ENCODE assay signal across 9 mouse cellular contexts in the genomic region with DNA sequence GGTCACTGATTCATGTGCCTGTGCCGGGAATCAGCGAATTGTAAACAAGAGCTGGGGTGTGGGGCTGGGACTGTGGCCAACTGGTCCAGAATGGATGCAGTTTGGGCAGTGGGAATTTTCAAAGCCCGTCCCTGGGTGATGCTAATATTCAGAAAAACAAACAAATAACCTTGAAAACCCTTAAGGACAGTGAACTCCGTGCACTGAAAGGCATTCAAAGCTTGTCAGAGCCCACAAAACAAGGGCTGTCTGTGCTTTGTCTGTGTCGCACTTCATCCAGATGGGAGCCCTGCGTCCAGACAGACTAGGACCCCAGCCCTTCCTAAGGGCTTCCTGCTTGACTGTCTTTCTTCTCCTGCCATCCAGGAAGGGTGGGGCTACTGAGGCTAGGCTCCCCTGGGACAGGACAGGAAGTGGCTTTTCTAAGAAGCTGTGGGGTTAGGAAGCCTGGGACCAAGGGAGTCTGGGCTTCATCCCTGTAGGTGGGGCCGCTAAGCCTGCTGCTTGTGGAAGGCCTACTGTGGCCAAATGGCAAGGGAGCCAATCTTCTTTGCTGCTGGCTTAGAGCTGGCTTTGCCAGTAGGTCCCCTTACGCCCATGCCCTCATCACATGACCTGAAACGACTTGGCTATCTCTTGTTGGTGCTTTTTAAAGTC. TPM values are rescaled to one million over a fixed set of nuclear protein-coding genes. Genes with fewer than 3 reads are reported as not detected.
DNase-seq lines count a peak whose midpoint lies in the region; ATAC-seq lines count a peak whose summit lies in the region.
"Had no signal": no experiment of that assay in that cellular context is flagged by ENCODE, and none has a peak within 500 bp of the region (broad histone marks: within the 10 kb centered on the region; RNA-seq: fewer than 3 reads in every experiment).

No protein-coding gene starts in this region.

- peak overlapping the region; percentile 66 for H3K4me2 ChIP-seq in intestine, embryonic 14.5 days (ENCODE audit: low read length)
- peak overlapping the region; percentile 64 for H3K4me2 ChIP-seq in liver, embryonic 15.5 days
- peak overlapping the region; percentile 50 for H3K4me2 ChIP-seq in neural tube, embryonic 14.5 days (ENCODE audit: low read depth, low read length)

- peak overlapping the region; percentile 59 for H3K9ac ChIP-seq in intestine, embryonic 14.5 days (ENCODE audit: low read length)
- no peak overlapping the region for H3K9ac ChIP-seq in liver, embryonic 15.5 days
- H3K9ac ChIP-seq in neural tube, embryonic 14.5 days (replicated peaks; ENCODE audit: low read depth, low read length) = peak overlapping the region; percentile 52

- peak overlapping the region; percentile 99 for H3K27ac ChIP-seq in intestine, embryonic 14.5 days (ENCODE audit: low read depth)
- H3K27ac ChIP-seq in liver, embryonic 15.5 days (replicated peaks) = peak overlapping the region; percentile 63
- H3K27ac ChIP-seq in neural tube, embryonic 14.5 days (ENCODE audit: low read depth, low read length) = peak overlapping the region; percentile 97

- 0 out of 2 replicates have a peak, but pooled peaks cover 5% of the 10 kb centered on the region for H3K9me3 ChIP-seq in megakaryocyte, embryonic 14.5 days
- no peaks in the 10 kb centered on the region for H3K9me3 ChIP-seq in intestine, embryonic 14.5 days (ENCODE audit: control insufficient read depth, low read length)
- H3K9me3 ChIP-seq in liver, embryonic 15.5 days (replicated peaks) = no peaks in the 10 kb centered on the region
- no peaks in the 10 kb centered on the region for H3K9me3 ChIP-seq in neural tube, embryonic 14.5 days (ENCODE audit: control insufficient read depth, low read length)

- peak overlapping the region; percentile 90 for H3K4me3 ChIP-seq in megakaryocyte, embryonic 14.5 days (replicated peaks)
- H3K4me3 ChIP-seq in intestine, embryonic 14.5 days (ENCODE audit: low read depth, low read length) = peak overlapping the region; percentile 39; the same call in 1 of the 2 replicates
- peak overlapping the region; percentile 54; the same call in 1 of the 2 replicates for H3K4me3 ChIP-seq in liver, embryonic 15.5 days (replicated peaks)
- peak overlapping the region; percentile 15; the same call in 1 of the 2 replicates for H3K4me3 ChIP-seq in neural tube, embryonic 14.5 days (ENCODE audit: low read depth, low read length)

- no peak for ATAC-seq in megakaryocyte, adult 5-6 weeks (ENCODE audit: poor library complexity, severe bottlenecking)
- ATAC-seq in intestine, embryonic 14.5 days (replicated peaks; ENCODE audit: low FRiP score, low TSS enrichment, low read depth) = peak; percentile 7; the same call in 1 of the 2 replicates
- no peak for ATAC-seq in liver, embryonic 15.5 days (ENCODE audit: insufficient read depth)
- peak; percentile 66 for ATAC-seq in neural tube, embryonic 14.5 days (ENCODE audit: low read depth)

- peaks cover 45% of the 10 kb centered on the region for H3K36me3 ChIP-seq in megakaryocyte, embryonic 14.5 days (replicated peaks; ENCODE audit: low read length)
- peaks cover 10% of the 10 kb centered on the region for H3K36me3 ChIP-seq in intestine, embryonic 14.5 days (ENCODE audit: control insufficient read depth, insufficient read depth, low read length)
- peaks cover 11% of the 10 kb centered on the region for H3K36me3 ChIP-seq in liver, embryonic 15.5 days (replicated peaks)
- no peaks in the 10 kb centered on the region for H3K36me3 ChIP-seq in neural tube, embryonic 14.5 days (ENCODE audit: control insufficient read depth, insufficient read depth, low read length)

- WGBS in intestine, embryonic 14.5 days = 19% methylated on average over 9 of the region's 9 CpGs
- 32% methylated on average over 9 of the region's 9 CpGs for WGBS in liver, embryonic 15.5 days (ENCODE audit: insufficient replicate concordance)
- WGBS in neural tube, embryonic 14.5 days = 16% methylated on average over 9 of the region's 9 CpGs

- peak; percentile 72 to 86 for DNase-seq in cerebellum, postnatal 10 days
- peak; percentile 87 for DNase-seq in gastrocnemius, postnatal 25 days
- no peak for DNase-seq in intestine, embryonic 14.5 days (ENCODE audit: low spot score)
- no peak for DNase-seq in frontal cortex, adult 2 months (ENCODE audit: extremely low spot score in 1 of 2, low spot score in 1 of 2)

- no peaks in the 10 kb centered on the region for H3K27me3 ChIP-seq in megakaryocyte, embryonic 14.5 days (replicated peaks)
- H3K27me3 ChIP-seq in intestine, embryonic 14.5 days (replicated peaks; ENCODE audit: control insufficient read depth, insufficient read depth, low read length) = no peaks in the 10 kb centered on the region
- peaks cover 13% of the 10 kb centered on the region for H3K27me3 ChIP-seq in liver, embryonic 15.5 days
- no peaks in the 10 kb centered on the region for H3K27me3 ChIP-seq in neural tube, embryonic 14.5 days (ENCODE audit: control insufficient read depth, insufficient read depth, low read length)

- H3K4me1 ChIP-seq in megakaryocyte, embryonic 14.5 days = peaks cover 99% of the 10 kb centered on the region
- peaks cover 59% of the 10 kb centered on the region for H3K4me1 ChIP-seq in intestine, embryonic 14.5 days (replicated peaks; ENCODE audit: control insufficient read depth, insufficient read depth, low read length)
- H3K4me1 ChIP-seq in liver, embryonic 15.5 days (replicated peaks) = peaks cover 48% of the 10 kb centered on the region
- peaks cover 33% of the 10 kb centered on the region for H3K4me1 ChIP-seq in neural tube, embryonic 14.5 days (ENCODE audit: control insufficient read depth, insufficient read depth, low read length)

RNA-seq across cellular contexts. Expression of a gene that starts 21.6 kb away (rescaled TPM):
- 2.9 TPM in 1 of 2 replicates, not detected in the other for polyA plus RNA-seq in megakaryocyte, embryonic 14.5 days (2012; ENCODE audit: insufficient read depth, low replicate concordance)
- 8.0 and 12.2 TPM in 2 replicates for total RNA-seq in megakaryocyte, adult 5-6 weeks (2015)
- total RNA-seq in megakaryocyte, adult 5-6 weeks (2017) = 14.6 and 18.1 TPM in 2 replicates
- total RNA-seq in gastrocnemius, postnatal 25 days (2021) = 1 to 10 TPM; 3.7 to 7.8 TPM
- 10.4 and 13.5 TPM in 2 replicates for polyA plus RNA-seq in intestine, embryonic 14.5 days (2014; fragmentation: Nextera tagmentation; extraction: Ambion mirVana)
- polyA plus RNA-seq in liver, embryonic 15.5 days (2015; fragmentation: Nextera tagmentation; extraction: Ambion mirVana) = 11.4 and 12.7 TPM in 2 replicates
- polyA plus RNA-seq in neural tube, embryonic 14.5 days (2014; fragmentation: Nextera tagmentation; extraction: Ambion mirVana) = 10.0 and 13.5 TPM in 2 replicates
- polyA plus RNA-seq in frontal cortex, adult 2 months (2012; rRNA removed) = 10.6 TPM in 2 replicates

RNA-seq across cellular contexts. Expression of a gene that starts 21.9 kb away (rescaled TPM):
- polyA plus RNA-seq in megakaryocyte, embryonic 14.5 days (2012; ENCODE audit: insufficient read depth, low replicate concordance) = 2.2 and 10.5 TPM in 2 replicates
- 14.8 and 17.0 TPM in 2 replicates for total RNA-seq in megakaryocyte, adult 5-6 weeks (2015)
- 11.3 and 18.5 TPM in 2 replicates for total RNA-seq in megakaryocyte, adult 5-6 weeks (2017)
- total RNA-seq in gastrocnemius, postnatal 25 days (2021) = 1 to 10 TPM; 4.1 to 6.2 TPM
- polyA plus RNA-seq in intestine, embryonic 14.5 days (2014; fragmentation: Nextera tagmentation; extraction: Ambion mirVana) = 21.9 and 28.8 TPM in 2 replicates
- polyA plus RNA-seq in liver, embryonic 15.5 days (2015; fragmentation: Nextera tagmentation; extraction: Ambion mirVana) = 11.6 and 13.2 TPM in 2 replicates
- 14.4 and 17.7 TPM in 2 replicates for polyA plus RNA-seq in neural tube, embryonic 14.5 days (2014; fragmentation: Nextera tagmentation; extraction: Ambion mirVana)
- polyA plus RNA-seq in frontal cortex, adult 2 months (2012; rRNA removed) = 16.2 and 16.6 TPM in 2 replicates

RNA-seq across cellular contexts. Expression of a gene that starts 22.0 kb away (rescaled TPM):
- polyA plus RNA-seq in megakaryocyte, embryonic 14.5 days (2012; ENCODE audit: insufficient read depth, low replicate concordance) = not detected in 2 replicates
- not detected in 2 replicates for total RNA-seq in megakaryocyte, adult 5-6 weeks (2015)
- total RNA-seq in megakaryocyte, adult 5-6 weeks (2017) = not detected in 2 replicates
- 1 to 10 TPM in 1 of 2 experiments, under 1 TPM in 1; 0.79 to 1.3 TPM for total RNA-seq in gastrocnemius, postnatal 25 days (2021)
- 0.78 and 2.3 TPM in 2 replicates for polyA plus RNA-seq in intestine, embryonic 14.5 days (2014; fragmentation: Nextera tagmentation; extraction: Ambion mirVana)
- 2.9 and 3.6 TPM in 2 replicates for polyA plus RNA-seq in liver, embryonic 15.5 days (2015; fragmentation: Nextera tagmentation; extraction: Ambion mirVana)
- not detected in 2 replicates for polyA plus RNA-seq in neural tube, embryonic 14.5 days (2014; fragmentation: Nextera tagmentation; extraction: Ambion mirVana)
- polyA plus RNA-seq in frontal cortex, adult 2 months (2012; rRNA removed) = 0.13 TPM in 1 of 2 replicates, not detected in the other
- total RNA-seq: neutrophil, adult 5-6 weeks had no signal

Comparison
In these comparisons a context has a peak if more than half of its experiments do, and no peak if none do; other contexts are left out.
1. H3K4me3 ChIP-seq: peak in every context shown above with its lines; median percentile 90 in megakaryocyte, embryonic 14.5 days; 54 in liver, embryonic 15.5 days; 39 in intestine, embryonic 14.5 days; 15 in neural tube, embryonic 14.5 days.
2. ATAC-seq: peak in intestine, embryonic 14.5 days (single experiment) and neural tube, embryonic 14.5 days (single experiment); none in megakaryocyte, adult 5-6 weeks (single experiment) and liver, embryonic 15.5 days (single experiment).
3. DNase-seq: peak in cerebellum, postnatal 10 days (2 of 2) and gastrocnemius, postnatal 25 days (single experiment); none in intestine, embryonic 14.5 days (single experiment) and frontal cortex, adult 2 months (0 of 2).
4. Peak in every context shown above with its lines, with median percentiles within 50 percentile points of each other: H3K27ac ChIP-seq and H3K4me2 ChIP-seq.